8 mouse cellular contexts compared by ENCODE assay signal in genomic region chr14:57808558-57808957, GRCm38 (mm10). TPM values are rescaled to one million over a fixed set of nuclear protein-coding genes. Genes with fewer than 3 reads are reported as not detected.
DNase-seq lines count a peak whose midpoint lies in the region; ATAC-seq and TF ChIP-seq lines count a peak whose summit lies in the region.

No protein-coding gene starts in this region.

- DNase-seq in gastrocnemius, adult 2 months: no peak
- no peak for DNase-seq in gastrocnemius, adult 8-10 months (ENCODE audit: low spot score in 2 of 2)
- peak; percentile 63 for DNase-seq in c-Kit-positive CD71-positive TER-119-positive erythroid progenitor cells, embryonic 14.5 days (ENCODE audit: low spot score)
- peak; percentile 66 for DNase-seq in lung, postnatal 25 days (ENCODE audit: low spot score)
- no peak for DNase-seq in layer of hippocampus, postnatal 25 days (ENCODE audit: extremely low spot score in 1 of 2, low spot score in 1 of 2)
- no peak for DNase-seq in cerebellum, adult 8-10 months
- DNase-seq in left cerebral cortex, postnatal 14 days (ENCODE audit: low spot score in 2 of 2): no peak

- TF ChIP-seq CTCF in gastrocnemius, adult 2 months (IDR thresholded peaks at IDR 0.05): peak; percentile 49

- H3K4me3 ChIP-seq in gastrocnemius, adult 2 months: no peak overlapping the region

- H3K27ac ChIP-seq in gastrocnemius, adult 2 months: no peak overlapping the region

- peak; percentile 90 for ATAC-seq in CD4-positive, CD25-positive, alpha-beta regulatory T cell, adult 4 months

- intact Hi-C loops in gastrocnemius, adult 2 months (cut with DNase I): no loop called here
- intact Hi-C loops in left cerebral cortex, postnatal 14 days (cut with DNase I): no loop called here

RNA-seq across cellular contexts. Expression of gene Sap18, which starts 10.6 kb away (rescaled TPM):
- 10 to 100 TPM; 54.8 to 73.6 TPM for total RNA-seq in gastrocnemius, adult 2 months (2021)
- 10 to 100 TPM; 43.5 to 76.8 (median 67.7) TPM for total RNA-seq in gastrocnemius, adult 8-10 months (2022)
- 100 to 1,000 TPM; 177 to 178 TPM for polyA plus RNA-seq in CD4-positive, CD25-positive, alpha-beta regulatory T cell, adult 4 months (2017; shearing (Covaris generic))
- 10 to 100 TPM; 42.8 to 50.1 TPM for total RNA-seq in layer of hippocampus, postnatal 25 days (2021)
- 10 to 100 TPM; 46.2 to 59.6 TPM for total RNA-seq in left cerebral cortex, postnatal 14 days (2021)

RNA-seq across cellular contexts. Expression of gene Ska3, which starts 17.4 kb away (rescaled TPM):
- total RNA-seq in gastrocnemius, adult 2 months (2021): not detected
- total RNA-seq in gastrocnemius, adult 8-10 months (2022): not detected
- polyA plus RNA-seq in CD4-positive, CD25-positive, alpha-beta regulatory T cell, adult 4 months (2017; shearing (Covaris generic)): 1 to 10 TPM; 1.7 to 4.1 TPM
- under 1 TPM; 0.63 to 0.81 TPM for total RNA-seq in layer of hippocampus, postnatal 25 days (2021)
- 1 to 10 TPM in 1 of 2 experiments, under 1 TPM in 1; 0.97 to 2.2 TPM for total RNA-seq in left cerebral cortex, postnatal 14 days (2021)

RNA-seq across cellular contexts. Expression of gene Mrpl57, which starts 17.5 kb away (rescaled TPM):
- 10 to 100 TPM; 64.1 to 72.6 TPM for total RNA-seq in gastrocnemius, adult 2 months (2021)
- 10 to 100 TPM; 62.6 to 77.1 (median 74.0) TPM for total RNA-seq in gastrocnemius, adult 8-10 months (2022)
- polyA plus RNA-seq in CD4-positive, CD25-positive, alpha-beta regulatory T cell, adult 4 months (2017; shearing (Covaris generic)): 10 to 100 TPM; 74.0 to 89.4 TPM
- total RNA-seq in layer of hippocampus, postnatal 25 days (2021): 10 to 100 TPM; 89.6 to 90.0 TPM
- total RNA-seq in left cerebral cortex, postnatal 14 days (2021): 10 to 100 TPM; 65.6 to 87.1 TPM

RNA-seq across cellular contexts. Expression of gene Lats2, which starts 50.4 kb away (rescaled TPM):
- total RNA-seq in gastrocnemius, adult 2 months (2021): 10 to 100 TPM; 23.7 to 24.2 TPM
- total RNA-seq in gastrocnemius, adult 8-10 months (2022): 10 to 100 TPM; 15.7 to 23.4 (median 16.7) TPM
- polyA plus RNA-seq in CD4-positive, CD25-positive, alpha-beta regulatory T cell, adult 4 months (2017; shearing (Covaris generic)): 10 to 100 TPM; 25.6 to 25.8 TPM
- total RNA-seq in layer of hippocampus, postnatal 25 days (2021): 10 to 100 TPM; 36.8 to 43.0 TPM
- total RNA-seq in left cerebral cortex, postnatal 14 days (2021): 10 to 100 TPM; 11.3 to 13.5 TPM

Comparison
In these comparisons a context has a peak if more than half of its experiments do, and no peak if none do; other contexts are left out.
1. DNase-seq: peak in c-Kit-positive CD71-positive TER-119-positive erythroid progenitor cells, embryonic 14.5 days (single experiment) and lung, postnatal 25 days (single experiment); none in gastrocnemius, adult 2 months (single experiment), gastrocnemius, adult 8-10 months (0 of 2), layer of hippocampus, postnatal 25 days (0 of 2), cerebellum, adult 8-10 months (single experiment) and left cerebral cortex, postnatal 14 days (0 of 2).